Mouse (Mus musculus) MEL (cell line): ENCODE data around the gene Defb29. TPM values are rescaled to one million over a fixed set of nuclear protein-coding genes. Genes with fewer than 3 reads are reported as not detected.

Experiments
- DNase-seq: peaks from one replicate; pipeline ENCODE4 v3.0.0; 2011; ENCODE audit warnings: low read depth, low spot score
- H3K27ac ChIP-seq: 2 replicates; pipeline ENCODE4 v1.5.1; 2012; ENCODE audit warnings: low read depth, mild to moderate bottlenecking, control low read depth, low read length, moderate library complexity; ENCODE audit not compliant: control insufficient read depth
- H3K27me3 ChIP-seq, 2 experiments: fragments of 150-350 bp in 1 of 2; sonication (generic) in 1 of 2; 2 replicates each; pipeline ENCODE4 v1.6.1; 2012; ENCODE audit warnings: low read length in 2 of 2, mild to moderate bottlenecking in 2 of 2, improper control_type of control experiment in 1 of 2, moderate library complexity in 1 of 2; ENCODE audit not compliant: insufficient read depth in 2 of 2, control insufficient read depth in 1 of 2
- H3K36me3 ChIP-seq, 2 experiments: 2 replicates each; pipeline ENCODE4 v1.6.1; 2012 to 2014; ENCODE audit warnings: low read length in 2 of 2, improper control_type of control experiment in 1 of 2, inconsistent platforms in 1 of 2, mild to moderate bottlenecking in 1 of 2; ENCODE audit not compliant: insufficient read depth in 2 of 2, control insufficient read depth in 1 of 2
- H3K4me1 ChIP-seq, 2 experiments: fragments of 150-350 bp in 1 of 2; sonication (generic) in 1 of 2; 2 replicates each; pipeline ENCODE4 v1.6.1; 2012; ENCODE audit warnings: low read length in 2 of 2, improper control_type of control experiment in 1 of 2, mild to moderate bottlenecking in 1 of 2; ENCODE audit not compliant: insufficient read depth in 2 of 2, control insufficient read depth in 1 of 2
- H3K4me3 ChIP-seq, 2 experiments: fragments of 150-350 bp in 1 of 2; sonication (generic) in 1 of 2; 2 replicates each; pipeline ENCODE4 v1.5.1; 2012; ENCODE audit warnings: low read depth in 2 of 2, low read length in 2 of 2, mild to moderate bottlenecking in 2 of 2, moderate library complexity in 2 of 2, control low read depth in 1 of 2, improper control_type of control experiment in 1 of 2; ENCODE audit not compliant: control insufficient read depth in 1 of 2, insufficient read depth in 1 of 2
- H3K79me2 ChIP-seq: 2 replicates; pipeline ENCODE4 v1.6.1; 2012; ENCODE audit warnings: mild to moderate bottlenecking, low read length, moderate library complexity; ENCODE audit not compliant: control insufficient read depth, poor library complexity, insufficient read depth
- H3K9ac ChIP-seq: 2 replicates; pipeline ENCODE4 v1.6.1; 2012; ENCODE audit warnings: low read depth, mild to moderate bottlenecking, control low read depth, low read length, moderate library complexity; ENCODE audit not compliant: control insufficient read depth, poor library complexity, severe bottlenecking
- H3K9me3 ChIP-seq: fragments of 150-350 bp; sonication (generic); replicated peaks from 2 replicates; pipeline ENCODE4 v1.6.1; 2012; ENCODE audit warnings: mild to moderate bottlenecking, low read length, improper control_type of control experiment, moderate library complexity; ENCODE audit not compliant: insufficient read depth
- BHLHE40 ChIP-seq: IDR thresholded peaks from 2 replicates; pipeline ENCODE4 v1.6.1; 2012; ENCODE audit warnings: low read depth, mild to moderate bottlenecking, inconsistent platforms, low read length, improper control_type of control experiment, borderline replicate concordance
- CHD2 ChIP-seq: IDR thresholded peaks from 2 replicates; pipeline ENCODE4 v1.6.1; 2011; ENCODE audit warnings: low read length, improper control_type of control experiment
- E2F4 ChIP-seq: IDR thresholded peaks from 2 replicates; pipeline ENCODE4 v1.6.1; 2011; ENCODE audit warnings: low read depth, low read length, improper control_type of control experiment, borderline replicate concordance
- ELF1 ChIP-seq: IDR thresholded peaks from 2 replicates; pipeline ENCODE4 v1.6.1; 2014; ENCODE audit warnings: low read depth, mild to moderate bottlenecking, inconsistent platforms, low read length, improper control_type of control experiment, moderate library complexity
- EP300 ChIP-seq, 2 experiments: IDR thresholded peaks; 2 replicates each; pipeline ENCODE4 v1.6.1; 2011; ENCODE audit warnings: improper control_type of control experiment in 2 of 2, low read length in 2 of 2, low read depth in 1 of 2, mild to moderate bottlenecking in 1 of 2
- GATA1 ChIP-seq: IDR thresholded peaks from 2 replicates; pipeline ENCODE4 v1.6.1; 2011; ENCODE audit warnings: low read depth, low read length, improper control_type of control experiment
- JUND ChIP-seq: IDR thresholded peaks from 2 replicates; pipeline ENCODE4 v1.6.1; 2011; ENCODE audit warnings: low read depth, mild to moderate bottlenecking, improper control_type of control experiment, low read length
- KAT2A ChIP-seq: conservative IDR thresholded peaks from 2 replicates; pipeline ENCODE4 v1.6.1; 2012; ENCODE audit warnings: low read depth, low read length, improper control_type of control experiment, inconsistent platforms
- MYB ChIP-seq: IDR thresholded peaks from 2 replicates; pipeline ENCODE4 v1.6.1; 2011; ENCODE audit warnings: mild to moderate bottlenecking, low read depth, low read length, improper control_type of control experiment
- POLR2A ChIP-seq, 2 experiments: IDR thresholded peaks; 2 replicates each; pipeline ENCODE4 v1.6.1; 2011 to 2012; ENCODE audit warnings: low read length in 2 of 2, mild to moderate bottlenecking in 2 of 2, control low read depth in 1 of 2, improper control_type of control experiment in 1 of 2, low read depth in 1 of 2, moderate library complexity in 1 of 2; ENCODE audit not compliant: control insufficient read depth in 1 of 2, insufficient read depth in 1 of 2, poor library complexity in 1 of 2
- RAD21 ChIP-seq: IDR thresholded peaks from 2 replicates; pipeline ENCODE4 v1.6.1; 2011; ENCODE audit warnings: mild to moderate bottlenecking, low read depth, low read length, improper control_type of control experiment
- SIN3A ChIP-seq: IDR thresholded peaks from 2 replicates; pipeline ENCODE4 v1.6.1; 2012; ENCODE audit warnings: low read length, improper control_type of control experiment, inconsistent platforms
- SMC3 ChIP-seq: IDR thresholded peaks from 2 replicates; pipeline ENCODE4 v1.6.1; 2011; ENCODE audit warnings: low read depth, low read length, improper control_type of control experiment
- TAL1 ChIP-seq: IDR thresholded peaks from 2 replicates; pipeline ENCODE4 v1.6.1; 2012; ENCODE audit warnings: mild to moderate bottlenecking, inconsistent platforms, low read length, moderate library complexity, mixed read lengths
- TCF12 ChIP-seq: IDR thresholded peaks from 2 replicates; pipeline ENCODE4 v1.6.1; 2014; ENCODE audit warnings: low read depth, mild to moderate bottlenecking, inconsistent platforms, low read length, improper control_type of control experiment, moderate library complexity
- UBTF ChIP-seq: IDR thresholded peaks from 2 replicates; pipeline ENCODE4 v1.6.1; 2012; ENCODE audit warnings: low read depth, mild to moderate bottlenecking, inconsistent platforms, low read length, improper control_type of control experiment, moderate library complexity, borderline replicate concordance; ENCODE audit not compliant: insufficient read depth
- USF1 ChIP-seq: IDR thresholded peaks from 2 replicates; pipeline ENCODE4 v1.6.1; 2014; ENCODE audit warnings: low read depth, mild to moderate bottlenecking, inconsistent platforms, low read length, improper control_type of control experiment, moderate library complexity
- USF2 ChIP-seq, 2 experiments: IDR thresholded peaks; 2 replicates each; pipeline ENCODE4 v1.6.1; 2011 to 2012; ENCODE audit warnings: improper control_type of control experiment in 2 of 2, low read length in 2 of 2, borderline replicate concordance in 1 of 2, inconsistent platforms in 1 of 2, low read depth in 1 of 2, mild to moderate bottlenecking in 1 of 2; ENCODE audit not compliant: insufficient read depth in 1 of 2
- ZKSCAN1 ChIP-seq: IDR thresholded peaks from 2 replicates; pipeline ENCODE4 v1.6.1; 2012; ENCODE audit warnings: low read depth, mild to moderate bottlenecking, inconsistent platforms, low read length, improper control_type of control experiment, moderate library complexity
- polyA plus RNA-seq, 2 experiments: library from polyadenylated mRNA; stranded (reverse) in 1 of 2; unstranded in 1 of 2; fragments of >175 nt in 1 of 2; fragments of >200 nt in 1 of 2; gene quantifications; 2 replicates each; pipeline versions ENCODE4 v1.2.1 to v1.2.4; 2012; ENCODE audit warnings: low replicate concordance in 2 of 2, low read depth in 1 of 2; ENCODE audit not compliant: insufficient read length in 2 of 2, insufficient read depth in 1 of 2, missing spikeins in 1 of 2
- total RNA-seq: library from RNA; depleted of rRNA; stranded (reverse); fragments of 300-350 nt; gene quantifications from 2 replicates; pipeline ENCODE4 v1.2.3, GENCODE M21; 2012

The Defb29 gene
- total and polyA plus RNA-seq, 3 experiments = not detected

DNA sequence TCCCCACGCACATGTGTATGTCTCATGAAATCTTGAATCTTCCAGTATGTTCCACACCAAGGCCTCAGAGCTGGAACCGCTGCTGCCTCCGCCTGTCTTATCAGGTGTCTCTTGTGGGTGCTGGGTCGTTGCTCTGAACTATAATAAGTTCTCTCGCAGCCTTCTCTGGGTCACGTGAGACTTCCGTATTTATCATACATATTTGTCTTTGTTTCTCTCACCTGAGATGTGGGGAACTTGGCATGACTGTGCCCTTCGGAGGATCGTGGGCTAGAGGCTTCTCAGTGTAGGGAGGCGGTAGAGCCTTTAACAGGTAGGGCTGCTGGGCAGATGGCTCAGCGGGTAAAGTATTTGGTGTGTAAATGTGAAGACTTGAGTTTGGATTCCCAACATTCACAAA lies 40.7 kb upstream of the Defb29 start:
- no peak overlapping the region for H3K9ac ChIP-seq
- no peaks in the 10 kb centered on the region; a peak in 1 of 4 replicates for H3K36me3 ChIP-seq

DNA sequence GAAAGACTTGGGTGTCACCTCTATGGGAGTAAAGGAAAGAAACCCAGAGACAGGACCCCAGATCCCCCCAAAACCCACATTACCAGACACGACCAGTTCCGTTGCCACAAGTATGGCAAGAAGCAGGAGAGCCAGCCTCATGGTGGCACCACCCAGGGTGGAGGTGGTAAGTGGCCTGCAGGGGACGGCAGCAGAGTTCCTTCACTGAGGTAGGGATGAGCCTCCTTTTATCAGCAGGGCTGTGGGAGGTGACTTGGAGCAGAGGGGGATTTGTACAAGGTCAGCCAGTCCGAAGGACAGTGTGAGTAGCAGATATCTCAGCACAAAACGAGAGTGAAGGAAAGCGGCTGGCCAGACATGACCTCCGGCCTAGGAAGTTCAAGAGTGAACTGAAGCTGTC lies 40.2 kb upstream of the Defb29 start, which contains the start of gene Defb19:
Gene Defb19, minus strand, starts transcription at position 206 of the 400 bp plus-strand sequence.
- H3K9me3 ChIP-seq = no peaks in the 10 kb centered on the region
- H3K27me3 ChIP-seq = peaks cover 3 to 14% of the 10 kb centered on the region in 2 experiments
- H3K4me1 ChIP-seq = peaks cover 0 to 10% of the 10 kb centered on the region in 2 experiments; a peak in 2 of 4 replicates
- H3K79me2 ChIP-seq = no peaks in the 10 kb centered on the region
- H3K36me3 ChIP-seq = no peaks in the 10 kb centered on the region; a peak in 1 of 4 replicates
- H3K9ac ChIP-seq = no peak within 1 kb of the TSS
- no peak within 1 kb of the TSS for H3K27ac ChIP-seq
- no peak within 1 kb of the TSS for H3K4me3 ChIP-seq
- DNase-seq = no peak
- no peak for TF ChIP-seq ZKSCAN1
- TF ChIP-seq GATA1 = no peak
- TF ChIP-seq TCF12 = no peak
- TF ChIP-seq CHD2 = no peak
- no peak for TF ChIP-seq POLR2A (IDR thresholded peaks at IDR 0.05; ENCODE audit: control insufficient read depth in 1 of 2, insufficient read depth in 1 of 2, low read depth in 1 of 2, low read length in 2 of 2, poor library complexity in 1 of 2)
- TF ChIP-seq TAL1 = no peak
- TF ChIP-seq MYB = no peak
- no peak for TF ChIP-seq RAD21
- TF ChIP-seq EP300 (IDR thresholded peaks at IDR 0.05; ENCODE audit: low read depth in 1 of 2, low read length in 2 of 2) = no peak
- no peak for TF ChIP-seq JUND
- TF ChIP-seq UBTF = no peak
- TF ChIP-seq ELF1 = no peak
- TF ChIP-seq E2F4 = no peak
- TF ChIP-seq KAT2A = no peak
- no peak for TF ChIP-seq SIN3A

More for the DNA sequence above, 40.7 kb upstream of the Defb29 start:
- Histone ChIP-seq H3K4me3 (no peak overlapping the region), H3K79me2 (no peaks in the 10 kb centered on the region), H3K4me1 (peaks cover 0 to 10% of the 10 kb centered on the region in 2 experiments; a peak in 2 of 4 replicates), H3K27ac (no peak overlapping the region), H3K27me3 (peaks cover 3 to 14% of the 10 kb centered on the region in 2 experiments; a peak in 3 of 4 replicates), H3K9me3 (no peaks in the 10 kb centered on the region)
- peak; percentile 38 for DNase-seq
- TF ChIP-seq USF1 (peak; percentile 84), BHLHE40 (peak; percentile 62; the same call in 1 of the 2 replicates), USF2 (IDR thresholded peaks at IDR 0.05; ENCODE audit: borderline replicate concordance in 1 of 2, insufficient read depth in 1 of 2, low read depth in 1 of 2, low read length in 2 of 2) (0 out of 4 replicates have a peak, but pooled peaks of 1 of the 2 experiments have one; percentile 25), SMC3 (no peak), TAL1 (no peak)
